Mouse (Mus musculus): ENCODE results near the gene Scn5a.

Gene Scn5a

DNA sequence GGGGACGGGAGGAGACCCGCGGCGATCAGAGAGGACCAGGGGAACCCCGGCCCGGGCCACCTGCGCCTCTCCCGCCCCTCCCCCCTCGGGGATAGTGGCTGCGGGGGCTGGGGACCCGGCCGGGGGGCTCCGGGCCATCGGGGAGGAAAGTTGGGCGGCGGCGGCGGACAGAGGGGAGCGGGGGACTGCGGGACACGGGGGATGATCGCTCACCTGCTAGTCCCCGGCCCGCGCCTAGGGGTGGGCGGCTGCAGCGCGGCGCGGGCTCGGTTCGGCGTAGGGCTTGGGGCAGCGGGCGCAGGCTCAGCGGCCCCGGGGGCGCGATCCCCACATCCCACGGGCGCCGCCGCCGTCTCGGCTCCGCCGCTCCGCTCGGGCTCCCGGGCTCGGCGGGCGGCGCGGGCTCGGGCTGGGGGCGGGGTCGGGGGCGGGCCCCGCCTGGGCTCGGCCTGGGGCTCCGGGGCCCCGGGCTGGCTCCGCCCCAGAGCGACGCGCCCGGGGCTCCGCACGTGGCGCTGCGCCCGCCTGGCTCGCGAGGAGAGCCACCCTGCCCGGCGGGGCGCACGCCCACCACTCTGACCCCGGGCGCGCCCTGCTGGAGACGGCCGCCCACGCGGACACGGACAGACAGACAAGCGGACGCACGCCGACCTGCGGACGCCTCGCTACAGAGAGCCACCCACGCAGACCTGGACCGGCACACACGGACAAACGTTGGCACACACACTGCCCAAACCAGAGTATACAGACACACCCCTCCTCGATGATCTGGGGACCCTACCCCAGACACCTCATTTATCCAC lies at the start of gene Scn5a:
Gene Scn5a, minus strand, starts transcription at position 381 of the 803 bp plus-strand sequence.
- DNase-seq (ENCODE audit: low spot score) = no peak

DNA sequence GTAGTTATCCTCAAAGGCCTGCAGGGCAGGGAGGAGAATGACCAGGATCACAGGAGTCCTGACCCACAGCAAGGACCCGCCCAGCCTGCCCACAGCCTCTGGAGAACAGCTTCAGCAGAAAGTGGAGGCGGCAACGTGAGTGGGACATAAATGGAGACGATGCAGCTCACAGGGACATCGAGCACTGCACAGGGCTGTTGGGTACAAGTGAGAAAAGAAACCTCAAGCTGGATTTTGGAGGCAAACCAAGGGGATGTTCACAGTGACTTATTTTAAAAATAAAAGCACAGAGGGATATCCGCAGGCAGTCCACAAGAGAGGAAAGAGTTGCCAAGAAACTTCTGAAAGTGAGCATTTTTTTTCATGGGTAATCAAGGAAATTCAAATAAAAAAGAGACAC lies 48.4 kb upstream of the Scn5a start:
- DNase-seq (ENCODE audit: low spot score) = no peak

DNA sequence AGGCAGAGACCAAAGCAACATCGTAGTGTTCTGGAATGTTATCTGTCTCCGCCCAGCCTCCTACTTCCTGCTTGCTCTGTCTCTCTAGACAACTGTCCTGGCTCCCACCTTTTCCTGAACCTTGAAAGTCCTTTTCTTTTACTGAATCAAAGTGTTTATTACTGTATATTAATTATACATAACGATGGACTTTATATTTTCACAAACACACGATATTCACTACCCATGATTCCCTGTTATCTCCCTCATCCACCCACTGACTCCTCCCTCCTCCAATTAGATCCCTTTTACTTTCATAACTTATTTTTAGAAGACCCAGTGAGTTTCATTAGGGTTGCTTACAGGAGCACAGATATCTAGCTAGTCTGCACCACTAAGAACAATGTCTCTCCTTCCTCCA lies 45.3 kb upstream of the Scn5a start:
- no peak for DNase-seq (ENCODE audit: low spot score)

DNA sequence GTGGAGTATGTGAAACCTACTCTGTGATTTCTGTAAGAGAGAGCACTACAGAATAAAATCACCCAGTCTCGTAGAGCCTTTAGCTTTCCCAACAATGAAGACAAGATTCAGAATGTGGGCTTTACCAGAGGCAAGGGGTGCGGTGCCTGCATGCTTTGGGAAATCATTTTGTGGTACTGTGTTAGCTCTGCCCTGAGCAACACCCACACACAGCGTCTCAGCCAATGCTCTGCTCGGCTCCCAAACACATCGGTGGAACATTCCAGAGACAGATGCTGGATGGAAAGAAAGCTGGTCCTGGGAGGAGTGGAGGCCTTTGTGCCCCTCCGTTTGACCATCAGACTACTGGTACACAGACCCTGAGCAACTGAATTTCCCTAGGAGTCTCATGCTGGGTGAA lies 36.0 kb upstream of the Scn5a start:
- no peak for DNase-seq (ENCODE audit: low spot score)

DNA sequence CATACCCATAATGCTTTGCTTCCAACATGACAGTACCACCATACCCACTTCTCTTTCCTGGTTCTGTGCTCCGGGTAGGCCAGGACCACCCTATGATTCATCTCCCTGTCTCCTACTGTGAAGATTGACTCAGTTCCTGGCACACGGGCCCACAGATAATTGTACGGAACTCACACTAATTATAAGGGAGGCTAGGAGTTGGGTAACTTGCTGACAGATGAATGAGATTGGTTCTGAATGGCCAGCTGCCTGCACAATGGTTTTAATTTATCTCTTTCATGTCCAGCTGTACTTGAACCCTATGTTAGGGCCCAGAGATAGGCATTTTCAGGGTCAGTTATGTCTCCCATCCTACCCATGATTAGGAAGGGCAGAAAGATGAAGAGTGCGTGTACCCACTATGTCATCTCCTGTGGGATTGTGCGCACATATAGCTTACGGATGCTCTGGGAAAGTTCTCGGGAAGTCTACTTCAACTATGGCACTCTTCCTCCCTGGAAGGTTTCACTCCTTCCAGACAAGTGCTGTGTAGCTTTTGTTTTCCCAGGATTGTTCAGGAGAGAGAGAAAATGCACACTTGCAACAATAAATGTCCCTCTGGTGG lies 31.8 kb upstream of the Scn5a start:
- DNase-seq (ENCODE audit: low spot score) = no peak

DNA sequence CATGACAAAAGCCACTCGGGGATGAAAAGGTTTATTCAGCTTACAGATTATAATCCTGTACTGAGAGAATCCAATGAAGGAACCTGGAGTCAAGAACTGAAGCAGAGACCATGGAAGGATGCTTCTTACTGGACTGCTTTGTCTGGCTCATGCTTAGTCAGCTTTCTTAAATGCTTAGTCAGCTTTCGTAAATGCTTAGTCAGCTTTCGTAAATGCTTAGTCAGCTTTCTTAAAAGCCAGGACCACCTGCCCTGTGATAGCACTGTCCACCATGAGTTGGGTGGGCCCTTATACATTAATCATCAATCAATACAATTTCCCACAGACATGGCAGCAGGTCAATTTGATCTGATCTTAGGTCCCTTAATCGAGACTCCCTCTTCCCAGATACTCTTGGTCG lies 28.1 kb upstream of the Scn5a start:
- no peak for DNase-seq (ENCODE audit: low spot score)

DNA sequence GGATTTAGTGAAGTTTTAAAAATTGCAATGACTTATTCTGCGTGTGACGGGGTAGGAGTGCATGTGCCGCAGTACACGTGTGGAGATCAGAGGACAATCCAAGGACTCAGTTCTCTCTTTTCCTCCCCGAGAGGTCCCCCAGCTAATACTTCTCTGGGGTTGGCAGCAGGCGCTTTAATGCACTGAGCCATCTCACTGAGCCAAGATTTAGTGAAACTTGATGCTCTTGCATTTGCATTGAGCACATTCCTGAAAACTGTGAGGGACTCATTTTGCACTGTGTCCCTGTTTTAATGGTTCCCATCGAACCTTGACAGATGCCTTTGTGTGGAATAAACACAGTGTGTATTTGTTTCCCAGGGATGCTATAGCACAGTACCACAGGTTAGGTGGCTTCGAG lies 25.8 kb upstream of the Scn5a start:
- DNase-seq (ENCODE audit: low spot score) = no peak

DNA sequence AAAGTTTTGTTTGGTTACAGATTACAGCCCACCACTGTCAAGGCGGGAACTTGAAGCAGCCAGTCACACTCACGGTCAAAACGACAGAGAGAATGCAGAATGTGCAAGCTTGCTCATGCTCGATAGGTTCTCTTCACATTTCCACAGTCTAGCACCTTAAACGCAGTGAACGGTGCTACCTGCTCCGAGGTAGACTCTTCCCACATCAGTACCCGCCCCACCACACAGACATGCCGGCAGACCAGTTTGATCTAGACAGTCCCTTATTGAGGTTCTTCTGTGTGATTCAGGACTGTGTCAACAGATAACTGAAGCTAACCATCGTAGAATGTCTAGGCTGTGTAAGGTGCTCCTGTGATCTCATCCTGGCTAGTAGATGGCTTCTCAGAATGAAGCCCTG lies 19.7 kb upstream of the Scn5a start:
- DNase-seq (ENCODE audit: low spot score) = no peak

DNA sequence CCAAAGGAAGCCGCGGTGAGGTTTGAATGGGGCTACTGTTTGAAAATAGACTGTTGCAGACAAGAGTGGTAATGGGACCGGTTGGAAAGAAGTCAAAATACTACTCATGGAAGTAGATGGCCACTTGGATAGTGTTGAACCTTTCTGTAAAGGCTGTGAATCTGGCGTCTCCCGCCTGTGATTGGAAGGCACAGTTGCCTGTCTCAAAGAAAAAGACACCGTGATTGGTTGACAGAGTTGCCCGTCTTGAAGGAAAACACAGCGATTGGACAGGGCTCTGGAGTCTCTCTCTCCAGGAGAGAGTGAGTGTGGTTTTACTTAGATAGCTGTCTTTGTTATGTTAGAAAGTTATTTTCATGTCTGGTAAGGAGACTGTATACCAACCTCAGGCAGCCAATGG lies 18.5 kb upstream of the Scn5a start:
- peak; percentile 20 for DNase-seq (ENCODE audit: low spot score)

DNA sequence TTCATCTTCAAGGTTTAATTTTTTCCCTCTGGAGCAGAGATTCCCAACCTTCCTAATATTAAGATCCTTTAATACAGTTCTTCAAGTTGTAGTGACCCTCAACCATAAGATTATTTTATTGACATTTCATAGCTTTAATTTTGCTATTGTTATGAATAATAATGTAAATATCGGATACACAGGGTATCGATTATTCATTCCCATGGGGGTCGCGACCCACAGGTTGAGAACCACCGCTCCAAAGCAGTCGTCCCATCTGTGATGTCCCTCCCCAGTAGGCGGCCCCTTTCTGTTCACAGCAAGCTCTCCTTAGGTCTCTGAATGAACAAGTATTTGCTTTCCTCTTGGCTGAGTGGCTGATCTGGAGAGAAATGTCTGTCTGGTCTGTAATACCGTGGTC lies 10.8 kb upstream of the Scn5a start:
- no peak for DNase-seq (ENCODE audit: low spot score)

DNA sequence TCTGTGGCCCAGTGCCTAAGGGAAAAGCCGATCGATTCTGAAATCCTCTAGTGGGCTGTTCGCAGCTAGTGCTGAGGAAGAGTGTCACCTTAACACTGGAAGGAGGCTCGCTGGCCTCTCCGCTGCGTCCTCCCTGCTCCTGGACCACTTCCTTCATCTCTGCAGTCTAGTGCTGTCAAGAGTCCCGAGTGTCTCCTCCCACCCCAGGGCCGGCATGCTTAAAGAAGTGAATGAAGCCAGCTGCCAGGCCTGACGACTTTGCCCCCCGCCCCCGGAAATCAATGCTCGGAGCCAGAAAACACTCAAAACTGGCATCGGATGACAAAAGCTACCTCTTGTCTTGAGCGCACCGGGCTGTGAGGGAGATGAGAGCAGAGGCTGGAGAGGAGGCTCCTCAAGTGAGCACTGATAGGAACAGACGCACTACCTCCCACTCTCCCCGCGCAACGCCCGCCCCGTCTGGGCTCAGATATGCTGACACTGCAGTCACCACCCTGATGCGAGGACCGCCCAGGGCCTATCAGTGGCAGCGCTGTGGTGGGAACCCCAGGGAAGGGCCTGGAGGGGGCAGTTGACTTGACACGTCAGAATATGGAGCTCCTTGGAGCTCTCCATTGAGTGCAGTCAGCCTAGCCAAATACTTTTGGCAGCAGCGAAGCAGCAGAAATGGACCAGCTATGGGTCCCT lies 10.1 kb upstream of the Scn5a start:
- no peak for DNase-seq (ENCODE audit: low spot score)

DNA sequence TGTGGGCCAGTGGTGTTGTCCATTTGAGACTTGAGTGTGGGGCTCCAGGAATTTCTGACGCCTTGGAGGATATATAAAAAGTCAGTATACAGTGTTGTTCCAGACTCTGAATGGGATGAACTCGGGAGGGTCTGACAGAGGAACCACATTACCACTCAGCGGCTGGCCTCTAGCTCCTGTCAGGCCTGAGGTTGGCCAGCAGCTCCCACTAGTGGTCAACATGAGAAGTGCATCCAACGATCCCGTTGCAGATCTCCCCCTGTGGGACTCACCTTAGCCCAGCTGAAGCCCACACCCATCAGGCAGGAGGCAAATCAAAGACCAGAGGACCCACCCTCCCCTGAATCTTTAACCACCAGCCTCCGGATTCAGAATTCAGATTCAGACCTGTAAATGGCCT lies 1.9 kb upstream of the Scn5a start:
- DNase-seq (ENCODE audit: low spot score) = peak; percentile 76

DNA sequence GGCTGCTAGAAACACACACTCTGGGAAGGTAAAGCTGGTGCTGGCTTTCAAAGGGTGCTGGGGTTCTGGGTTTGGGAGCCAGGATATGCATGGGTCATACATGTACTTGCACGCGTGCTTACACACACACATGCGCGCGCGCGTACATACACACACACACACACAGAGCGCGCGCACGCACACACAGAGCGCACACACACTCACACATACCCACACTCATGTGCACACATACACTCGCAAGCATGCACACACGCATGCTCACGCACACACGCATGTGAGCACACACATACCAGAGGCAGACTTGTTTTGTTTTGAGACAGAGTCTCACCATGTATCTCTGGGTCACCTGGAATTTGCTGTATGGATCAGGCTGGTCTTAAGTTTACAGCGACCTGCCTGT lies 1.4 kb upstream of the Scn5a start:
- no peak for DNase-seq (ENCODE audit: low spot score)

DNA sequence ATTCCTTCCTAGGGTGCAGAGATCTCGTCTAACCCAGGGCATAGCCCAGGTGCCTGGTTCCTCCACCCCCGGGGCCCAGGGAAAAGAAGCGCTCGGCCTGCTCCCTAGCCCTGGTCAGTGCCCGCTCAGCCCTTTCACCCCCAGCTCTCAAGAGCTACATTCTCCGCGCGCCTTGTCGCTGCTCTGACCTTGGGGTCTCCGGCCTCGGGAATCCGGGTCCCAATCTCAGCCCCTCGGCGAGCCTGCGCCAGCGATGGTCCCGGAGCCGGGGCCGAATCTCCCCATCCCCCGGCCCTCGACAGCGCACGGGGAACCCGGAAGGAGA lies 543 bp downstream of the Scn5a start:
- no peak for DNase-seq (ENCODE audit: low spot score)

DNA sequence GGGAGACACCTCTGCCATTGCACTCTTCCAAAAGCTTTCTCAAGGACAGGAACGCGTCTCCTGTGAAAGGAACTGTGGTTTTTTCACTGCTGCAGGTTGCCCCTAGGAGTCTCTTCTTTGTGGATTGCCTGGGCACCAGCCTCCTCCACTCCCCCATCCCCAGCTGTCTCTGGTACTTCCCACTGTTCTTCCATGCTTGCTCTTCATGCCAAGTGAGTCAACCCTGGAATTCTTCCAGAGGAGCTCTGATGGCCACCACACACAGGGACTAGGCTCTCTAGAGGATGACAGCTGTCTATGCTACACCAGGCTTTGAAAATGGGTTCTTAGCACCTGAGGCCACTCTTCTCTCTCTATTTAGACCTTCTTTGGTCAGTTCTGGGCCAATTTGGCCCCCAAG lies 1.8 kb downstream of the Scn5a start:
- DNase-seq (ENCODE audit: low spot score) = no peak

DNA sequence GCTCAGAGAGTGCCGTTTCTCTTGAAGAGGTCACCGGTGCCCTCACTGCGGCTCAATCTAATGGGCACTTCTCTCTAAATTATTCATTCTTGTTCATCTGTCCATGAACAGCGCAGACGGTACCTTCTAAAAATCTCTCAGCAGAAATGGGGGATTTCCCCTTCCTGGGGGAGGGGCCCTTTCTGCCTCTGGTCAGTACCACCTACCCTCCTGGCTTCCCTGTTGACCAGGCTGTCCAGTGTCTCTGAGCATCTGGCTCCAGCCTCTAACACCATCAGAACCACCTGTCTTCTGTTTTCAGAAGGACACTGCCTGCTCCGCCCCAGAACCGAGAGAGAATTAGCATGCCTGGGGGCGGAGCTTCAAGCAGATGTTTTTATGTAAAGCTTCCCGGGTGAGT lies 3.1 kb downstream of the Scn5a start:
- no peak for DNase-seq (ENCODE audit: low spot score)

DNA sequence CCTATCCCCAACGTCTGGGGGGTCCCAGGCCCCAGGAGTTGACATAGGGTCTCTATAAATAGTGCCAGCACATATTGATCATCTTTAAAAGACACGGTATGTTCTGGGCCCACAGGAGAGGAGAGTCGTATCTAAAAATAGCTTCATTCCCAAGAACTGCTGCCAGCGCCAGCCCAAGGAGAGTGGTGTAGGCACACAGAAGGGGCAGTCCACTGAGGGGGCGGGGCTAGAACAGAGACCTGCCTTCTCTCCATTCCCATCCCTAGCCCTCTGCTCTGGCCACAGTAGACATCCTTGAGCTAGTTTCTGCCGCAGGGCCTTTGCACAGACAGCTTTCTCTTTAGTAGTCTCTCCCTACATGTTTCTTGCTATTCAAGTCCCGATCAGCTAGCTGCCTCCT lies 4.5 kb downstream of the Scn5a start:
- DNase-seq (ENCODE audit: low spot score) = no peak

DNA sequence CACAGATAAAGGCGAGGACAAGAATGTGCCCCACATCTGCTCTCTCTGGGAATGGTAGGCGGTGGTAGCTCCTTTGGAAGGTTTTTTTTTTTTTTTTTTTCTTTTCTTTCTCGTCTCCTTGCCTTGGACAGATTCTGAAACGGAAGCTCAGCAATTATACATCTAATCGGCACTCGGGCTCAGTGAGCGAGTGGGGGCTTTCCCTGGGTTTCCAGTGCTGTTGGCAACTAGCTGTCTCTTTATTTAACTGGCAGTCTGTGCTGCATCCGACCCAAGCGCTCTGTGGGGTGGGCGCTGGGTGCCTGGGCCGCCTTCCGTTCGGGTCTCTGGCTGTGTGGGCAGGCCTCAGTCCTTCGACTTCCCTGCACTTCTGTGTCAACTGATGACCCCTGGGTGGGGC lies 5.8 kb downstream of the Scn5a start:
- no peak for DNase-seq (ENCODE audit: low spot score)

DNA sequence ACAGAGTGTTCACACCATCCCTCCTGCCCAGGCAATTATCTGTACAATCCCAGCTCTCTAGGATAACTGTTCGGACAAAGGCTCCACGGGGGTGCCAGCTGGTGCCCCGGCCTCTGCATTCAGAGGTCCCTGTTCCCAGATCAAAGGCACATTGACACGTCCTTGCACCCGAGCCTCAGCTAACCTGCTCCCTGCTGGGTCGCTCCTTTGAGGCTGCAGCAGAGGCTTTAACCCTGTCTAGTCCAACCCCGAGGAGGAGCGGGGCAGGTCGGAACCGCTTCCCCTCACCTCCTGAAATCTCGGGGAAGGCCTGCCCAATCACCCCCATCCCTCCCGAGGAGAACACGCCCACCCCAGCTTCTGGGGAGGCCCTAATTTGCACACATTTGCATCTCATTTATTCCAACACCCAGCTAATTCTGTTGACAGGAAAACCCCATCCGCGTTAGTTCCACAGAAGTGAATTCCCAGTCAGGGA lies 7.4 kb downstream of the Scn5a start:
- no peak for DNase-seq (ENCODE audit: low spot score)

DNA sequence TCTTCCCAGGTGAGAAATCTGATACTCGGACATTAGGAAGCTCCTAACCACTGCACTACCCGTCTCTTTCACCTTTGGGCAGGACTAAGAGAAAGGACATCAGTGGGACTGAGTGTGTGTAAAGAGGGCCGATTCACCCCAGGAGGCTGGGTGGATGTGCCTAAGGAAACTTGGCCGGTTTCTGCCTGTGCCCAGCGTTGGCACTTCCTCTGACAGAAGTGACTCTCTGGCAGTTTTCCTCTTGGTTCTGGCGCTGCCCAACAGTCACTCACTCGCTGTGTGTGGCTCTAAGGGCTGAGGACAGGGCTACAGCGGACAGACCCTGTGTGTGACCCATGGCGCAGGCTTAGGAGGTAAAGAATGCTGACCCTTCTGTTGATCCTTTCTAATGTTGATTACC lies 8.2 kb downstream of the Scn5a start:
- DNase-seq (ENCODE audit: low spot score) = no peak

DNA sequence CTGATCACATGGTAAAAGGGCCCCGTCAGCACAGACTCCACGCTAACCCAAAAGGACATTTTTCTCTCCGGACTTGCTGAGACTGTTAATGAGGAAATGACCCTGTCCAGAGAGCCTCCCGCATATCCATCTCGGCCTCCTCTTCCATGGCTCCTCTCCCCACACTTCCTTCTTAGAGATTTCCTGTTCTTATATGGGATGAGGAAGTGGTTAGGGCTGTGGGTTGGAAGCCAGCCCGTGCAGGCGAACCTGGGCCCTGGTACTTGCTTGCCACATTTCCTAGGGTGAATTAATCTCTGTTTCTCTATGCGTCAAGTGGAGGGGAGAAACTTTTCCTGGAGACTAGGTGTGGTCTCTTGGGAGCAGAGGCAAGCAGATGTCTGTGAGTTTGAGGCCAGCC lies 10.1 kb downstream of the Scn5a start:
- DNase-seq (ENCODE audit: low spot score) = no peak

DNA sequence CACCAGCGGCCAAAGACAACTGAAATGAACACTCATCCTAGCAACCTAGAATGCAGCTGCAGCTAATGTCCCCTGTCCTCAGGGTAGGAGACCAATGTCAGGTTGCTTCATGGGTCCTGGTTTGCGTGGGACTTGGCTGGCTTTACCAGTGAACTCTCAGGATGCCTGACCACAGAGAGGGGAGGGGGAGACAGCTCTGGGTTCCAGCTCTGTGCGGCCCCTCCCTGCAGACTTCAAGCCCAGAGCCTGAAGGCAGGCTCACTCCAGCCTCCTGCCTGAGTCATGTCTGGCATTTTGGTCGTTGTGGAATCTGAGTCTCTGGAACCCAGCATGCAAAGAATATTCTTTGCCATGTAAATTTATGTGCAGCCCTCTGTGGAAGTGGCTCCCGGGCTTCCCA lies 11.0 kb downstream of the Scn5a start:
- no peak for DNase-seq (ENCODE audit: low spot score)

DNA sequence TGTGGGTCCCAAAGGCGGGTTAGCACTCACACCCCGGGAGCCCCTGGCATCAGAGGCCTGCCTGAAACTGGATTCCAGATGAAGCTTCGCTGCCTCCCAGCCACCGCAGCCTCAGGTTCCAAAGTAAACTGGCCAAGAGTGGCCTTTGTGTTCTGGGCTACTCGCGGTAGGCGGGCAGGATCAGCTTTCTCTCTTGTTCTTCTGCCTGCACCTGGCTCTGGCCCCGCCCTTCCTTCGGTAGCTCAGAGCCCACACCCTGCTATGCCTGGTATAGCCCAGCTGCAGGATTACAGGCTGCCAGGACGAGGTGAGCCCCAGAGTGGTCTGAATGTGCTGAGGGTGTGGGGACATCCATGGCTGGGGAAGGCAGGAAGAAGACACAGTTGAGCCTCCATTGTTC lies 12.6 kb downstream of the Scn5a start:
- DNase-seq (ENCODE audit: low spot score) = peak; percentile 21

DNA sequence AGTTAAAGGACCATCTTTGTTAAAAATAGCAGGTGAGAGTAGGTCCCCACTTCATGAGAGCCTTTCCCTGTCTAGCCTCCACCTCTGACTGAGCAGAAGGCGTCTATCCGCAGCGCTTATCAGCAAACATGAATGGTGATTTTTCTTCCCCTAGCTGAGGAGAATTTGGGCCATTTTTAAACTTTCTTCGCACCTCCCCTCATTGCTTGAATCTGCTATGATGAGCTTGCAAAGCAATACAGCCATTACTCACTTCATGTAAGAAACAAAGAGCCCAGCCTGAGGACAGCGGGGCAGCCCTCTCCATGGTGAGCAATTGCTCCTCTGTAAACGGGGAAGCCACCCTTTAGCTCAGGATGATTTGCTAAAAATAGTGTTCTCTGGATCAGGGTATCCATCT lies 14.0 kb downstream of the Scn5a start:
- DNase-seq (ENCODE audit: low spot score) = no peak

All from lung, postnatal 25 days (tissue).